Mouse (Mus musculus) liver, adult 2 months (tissue): ENCODE results near the gene Kcnk13. TPM values are rescaled to one million over a fixed set of nuclear protein-coding genes. Genes with fewer than 3 reads are reported as not detected.

Experiments used
- DNase-seq: peaks from one replicate; pipeline ENCODE4 v3.0.0-alpha.2; 2011; ENCODE audit warnings: low read depth, low spot score; ENCODE audit errors: extremely low read depth
- H3K27ac ChIP-seq: fragments of 200-500 bp; replicated peaks from 2 replicates; pipeline ENCODE4 v1.5.1; 2012; ENCODE audit warnings: low read depth, mild to moderate bottlenecking, control low read depth, inconsistent platforms, low read length; ENCODE audit not compliant: insufficient read depth
- H3K27me3 ChIP-seq: fragments of 200-500 bp; 2 replicates; pipeline ENCODE4 v1.6.1; 2012; ENCODE audit warnings: mild to moderate bottlenecking, moderate library complexity, low read length, inconsistent platforms; ENCODE audit not compliant: control insufficient read depth, insufficient read depth
- H3K36me3 ChIP-seq: fragments of 200-500 bp; 2 replicates; pipeline ENCODE4 v1.6.1; 2012; ENCODE audit warnings: low read length, inconsistent platforms; ENCODE audit not compliant: control insufficient read depth, insufficient read depth
- H3K4me1 ChIP-seq: fragments of 200-500 bp; 2 replicates; pipeline ENCODE4 v1.6.1; 2011; ENCODE audit warnings: low read length; ENCODE audit not compliant: control insufficient read depth, insufficient read depth
- H3K4me3 ChIP-seq: fragments of 200-500 bp; 2 replicates; pipeline ENCODE4 v1.5.1; 2011; ENCODE audit warnings: low read depth, mild to moderate bottlenecking, control low read depth, low read length, moderate library complexity; ENCODE audit not compliant: insufficient read depth
- H3K79me2 ChIP-seq: fragments of 200-500 bp; 2 replicates; pipeline ENCODE4 v1.6.1; 2012; ENCODE audit warnings: inconsistent platforms, mild to moderate bottlenecking, low read length, moderate library complexity; ENCODE audit not compliant: control insufficient read depth, insufficient read depth
- H3K9ac ChIP-seq: fragments of 200-500 bp; 2 replicates; pipeline ENCODE4 v1.6.1; 2012; ENCODE audit warnings: low read depth, mild to moderate bottlenecking, control low read depth, inconsistent platforms, low read length
- CTCF ChIP-seq: fragments of 200-500 bp; IDR thresholded peaks from 2 replicates; pipeline ENCODE4 v1.5.1; 2011; ENCODE audit warnings: low read depth, low read length, control low read depth
- POLR2A ChIP-seq: fragments of 200-500 bp; IDR thresholded peaks from 2 replicates; pipeline ENCODE4 v1.6.1; 2011; ENCODE audit warnings: low read length, control low read depth; ENCODE audit not compliant: insufficient read depth; ENCODE audit errors: extremely low read depth
- WGBS: fragments of 180-500 bp; shearing (Covaris S2); methylation state at CpG from one replicate; pipeline ENCODE4 v1.1.7; 2018; 5-methylcytosine and 5-hydroxymethylcytosine counted together
- polyA plus RNA-seq: library from polyadenylated mRNA; depleted of rRNA; stranded (reverse); fragments of >200 nt; gene quantifications from 2 replicates; pipeline ENCODE4 v1.2.3, GENCODE M21; 2012
- total RNA-seq: library from RNA; depleted of rRNA; stranded (reverse); fragments of >200 nt; gene quantifications from 2 replicates; pipeline ENCODE4 v1.2.3, GENCODE M21; 2014

The Kcnk13 gene
- total and polyA plus RNA-seq, 2 experiments: 0.23 to 0.65 TPM

GRCm38 (mm10) chr12:100042116-100042515 is 77.8 kb downstream of the Kcnk13 start:
- no peak overlapping the region for H3K4me3 ChIP-seq
- no peak for DNase-seq
- TF ChIP-seq CTCF (no peak), POLR2A (no peak)

GRCm38 (mm10) chr12:100044704-100045103 is 80.4 kb downstream of the Kcnk13 start:
- no peaks in the 10 kb centered on the region for H3K79me2 ChIP-seq
- no peaks in the 10 kb centered on the region for H3K27me3 ChIP-seq
- H3K9ac ChIP-seq: no peak overlapping the region
- no peaks in the 10 kb centered on the region for H3K36me3 ChIP-seq
- H3K27ac ChIP-seq: no peak overlapping the region
- no peaks in the 10 kb centered on the region for H3K4me1 ChIP-seq
- WGBS: 46% methylated on average over 4 of the region's 4 CpGs
- H3K4me3 ChIP-seq: no peak overlapping the region
- TF ChIP-seq POLR2A (no peak), CTCF (no peak)
- no peak for DNase-seq

More at GRCm38 (mm10) chr12:100042116-100042515, 77.8 kb downstream of the Kcnk13 start:
- Histone ChIP-seq H3K4me1 (no peaks in the 10 kb centered on the region), H3K79me2 (no peaks in the 10 kb centered on the region), H3K27ac (no peak overlapping the region), H3K27me3 (no peaks in the 10 kb centered on the region), H3K9ac (no peak overlapping the region), H3K36me3 (no peaks in the 10 kb centered on the region)
- WGBS: 64% methylated on average over 8 of the region's 8 CpGs

GRCm38 (mm10) chr12:100050552-100050951 is 86.3 kb downstream of the Kcnk13 start:
- WGBS: 66% methylated on average over 7 of the region's 7 CpGs
- DNase-seq: no peak
- no peak for TF ChIP-seq POLR2A
- TF ChIP-seq CTCF: no peak
- no peaks in the 10 kb centered on the region; the same call in 1 of the 2 replicates for H3K27me3 ChIP-seq
- H3K27ac ChIP-seq: no peak overlapping the region
- no peaks in the 10 kb centered on the region for H3K4me1 ChIP-seq
- no peaks in the 10 kb centered on the region for H3K79me2 ChIP-seq
- no peak overlapping the region for H3K9ac ChIP-seq
- no peaks in the 10 kb centered on the region for H3K36me3 ChIP-seq
- no peak overlapping the region for H3K4me3 ChIP-seq

GRCm38 (mm10) chr12:100053617-100054016 is 89.3 kb downstream of the Kcnk13 start:
- H3K9ac ChIP-seq: no peak overlapping the region
- H3K79me2 ChIP-seq: no peaks in the 10 kb centered on the region
- no peaks in the 10 kb centered on the region for H3K36me3 ChIP-seq
- no peaks in the 10 kb centered on the region; the same call in 1 of the 2 replicates for H3K27me3 ChIP-seq
- WGBS: 83% methylated on average over 5 of the region's 5 CpGs
- TF ChIP-seq POLR2A: no peak
- no peak for TF ChIP-seq CTCF
- no peak overlapping the region for H3K27ac ChIP-seq
- no peaks in the 10 kb centered on the region for H3K4me1 ChIP-seq
- DNase-seq: no peak
- H3K4me3 ChIP-seq: no peak overlapping the region

GRCm38 (mm10) chr12:100061071-100061470 is 96.8 kb downstream of the Kcnk13 start:
- DNase-seq: no peak
- Histone ChIP-seq H3K79me2 (no peaks in the 10 kb centered on the region), H3K27me3 (no peaks in the 10 kb centered on the region), H3K9ac (no peak overlapping the region), H3K36me3 (no peaks in the 10 kb centered on the region), H3K27ac (no peak overlapping the region), H3K4me3 (no peak overlapping the region), H3K4me1 (no peaks in the 10 kb centered on the region)
- 88% methylated on average over 10 of the region's 10 CpGs for WGBS
- no peak for TF ChIP-seq POLR2A
- no peak for TF ChIP-seq CTCF

GRCm38 (mm10) chr12:100061826-100062225 is 97.5 kb downstream of the Kcnk13 start:
- no peaks in the 10 kb centered on the region for H3K4me1 ChIP-seq
- no peaks in the 10 kb centered on the region for H3K36me3 ChIP-seq
- DNase-seq: no peak
- no peak overlapping the region for H3K4me3 ChIP-seq
- H3K79me2 ChIP-seq: no peaks in the 10 kb centered on the region
- H3K9ac ChIP-seq: no peak overlapping the region
- no peak for TF ChIP-seq CTCF
- TF ChIP-seq POLR2A: no peak
- no peak overlapping the region for H3K27ac ChIP-seq
- no peaks in the 10 kb centered on the region for H3K27me3 ChIP-seq
